Mouse (Mus musculus): ENCODE results near the gene BC048679. TPM values are rescaled to one million over a fixed set of nuclear protein-coding genes. Genes with fewer than 3 reads are reported as not detected.

The BC048679 gene
- total RNA-seq (2012; rRNA removed): not detected in 2 replicates
- total RNA-seq (2014; rRNA removed): not detected in 2 replicates
- polyA plus RNA-seq (2012; ENCODE audit: insufficient read length, low read depth): not detected in 2 replicates

- H3K4me2 ChIP-seq (ENCODE audit: insufficient read depth, low read depth, poor library complexity, severe bottlenecking): no peak within 1 kb of the TSS
- dilution Hi-C loops (cut with MboI; ENCODE audit: extremely low pct_ligation_motif_present, extremely low pct_unique_long_range_greater_than_20kb, low sequenced_read_pairs): no loop called here
- H3K4me3 ChIP-seq (replicated peaks in 1 of 3; ENCODE audit: low read depth in 2 of 3, low read length in 2 of 3, poor library complexity in 1 of 3): no peak within 1 kb of the TSS
- no peak within 1 kb of the TSS for H3K27ac ChIP-seq (ENCODE audit: insufficient read depth, low read depth)
- DNase-seq (ENCODE audit: extremely low read depth): no peak
- no peaks in the 10 kb centered on the region for H3K36me3 ChIP-seq (replicated peaks in 1 of 2; ENCODE audit: control insufficient read depth in 1 of 2, insufficient read depth in 1 of 2, low read length in 1 of 2)
- in situ Hi-C loops (cut with MboI; ENCODE audit: low pct_ligation_motif_present, low pct_unique_long_range_greater_than_20kb, low sequenced_read_pairs): no loop called here
- H3K9me3 ChIP-seq (replicated peaks; ENCODE audit: low read length): no peaks in the 10 kb centered on the region
- peaks cover 46% of the 10 kb centered on the region for H3K27me3 ChIP-seq (replicated peaks)
- H3K79me2 ChIP-seq (replicated peaks; ENCODE audit: control insufficient read depth, extremely low read depth, insufficient read depth, poor library complexity, severe bottlenecking): no peaks in the 10 kb centered on the region
- no peak within 1 kb of the TSS for H3K9ac ChIP-seq (ENCODE audit: insufficient read depth, low read depth)
- no peak for TF ChIP-seq BHLHE40 (IDR thresholded peaks at IDR 0.05; ENCODE audit: low read depth, low read length)
- no peak for TF ChIP-seq CHD1 (IDR thresholded peaks at IDR 0.05; ENCODE audit: low read depth, low read length)
- no peak for TF ChIP-seq JUND (conservative IDR thresholded peaks at IDR 0.05; ENCODE audit: low read depth, low read length)
- TF ChIP-seq MAFK (IDR thresholded peaks at IDR 0.05; ENCODE audit: insufficient replicate concordance, low read length): no peak
- no peak for TF ChIP-seq RAD21 (IDR thresholded peaks at IDR 0.05; ENCODE audit: low read depth, low read length)
- TF ChIP-seq UBTF (IDR thresholded peaks at IDR 0.05; ENCODE audit: low read depth, low read length): no peak
- no peak for TF ChIP-seq ZNF384 (IDR thresholded peaks at IDR 0.05; ENCODE audit: low read depth, low read length)
- TF ChIP-seq ZMIZ1 (IDR thresholded peaks at IDR 0.05; ENCODE audit: low read depth, low read length): no peak
- TF ChIP-seq IRF4 (IDR thresholded peaks at IDR 0.05; ENCODE audit: low read depth, low read length): no peak
- TF ChIP-seq MXI1 (IDR thresholded peaks at IDR 0.05; ENCODE audit: low read depth, low read length): no peak
- no peak for TF ChIP-seq RCOR1 (conservative IDR thresholded peaks at IDR 0.05; ENCODE audit: low read depth, low read length)
- TF ChIP-seq JUN (IDR thresholded peaks at IDR 0.05; ENCODE audit: insufficient read depth, low read depth, low read length): no peak
- no peak for TF ChIP-seq NRF1 (IDR thresholded peaks at IDR 0.05; ENCODE audit: low read depth, low read length)
- no peak for TF ChIP-seq PAX5 (IDR thresholded peaks at IDR 0.05; ENCODE audit: low read length)
- no peak for TF ChIP-seq POLR2A (IDR thresholded peaks at IDR 0.05; ENCODE audit: low read depth, low read length)
- no peak for TF ChIP-seq MAZ (IDR thresholded peaks at IDR 0.05; ENCODE audit: low read depth, low read length)
- no peak for TF ChIP-seq ZC3H11A (IDR thresholded peaks at IDR 0.05; ENCODE audit: low read depth, low read length)
- TF ChIP-seq GABPA (IDR thresholded peaks at IDR 0.05; ENCODE audit: insufficient replicate concordance, low read depth, low read length): no peak
- no peaks in the 10 kb centered on the region for H3K4me1 ChIP-seq (ENCODE audit: control insufficient read depth in 1 of 2, insufficient read depth in 2 of 2)
Measured at GRCm38 (mm10) chr7:81498181-81498580, at the start of gene BC048679. TSS of gene BC048679 (minus strand) at chr7:81498281.

GRCm38 (mm10) chr7:81542934-81543333 is 44.9 kb upstream of the BC048679 start:
- no peak for DNase-seq (ENCODE audit: extremely low read depth)
- dilution Hi-C loops (cut with MboI; ENCODE audit: extremely low pct_ligation_motif_present, extremely low pct_unique_long_range_greater_than_20kb, low sequenced_read_pairs) (no loop called here), in situ Hi-C loops (cut with MboI; ENCODE audit: low pct_ligation_motif_present, low pct_unique_long_range_greater_than_20kb, low sequenced_read_pairs) (no loop called here)
- Histone ChIP-seq H3K4me1 (ENCODE audit: control insufficient read depth in 1 of 2, insufficient read depth in 2 of 2) (peaks cover 0 to 4% of the 10 kb centered on the region in 2 experiments; a peak in 1 of 4 replicates), H3K27me3 (replicated peaks) (no peaks in the 10 kb centered on the region), H3K9ac (ENCODE audit: insufficient read depth, low read depth) (no peak overlapping the region), H3K4me2 (ENCODE audit: insufficient read depth, low read depth, poor library complexity, severe bottlenecking) (no peak overlapping the region), H3K79me2 (replicated peaks; ENCODE audit: control insufficient read depth, extremely low read depth, insufficient read depth, poor library complexity, severe bottlenecking) (no peaks in the 10 kb centered on the region), H3K36me3 (replicated peaks in 1 of 2; ENCODE audit: control insufficient read depth in 1 of 2, insufficient read depth in 1 of 2, low read length in 1 of 2) (peaks cover 0 to 3% of the 10 kb centered on the region in 2 experiments), H3K27ac (ENCODE audit: insufficient read depth, low read depth) (no peak overlapping the region), H3K4me3 (replicated peaks in 1 of 3; ENCODE audit: low read depth in 2 of 3, low read length in 2 of 3, poor library complexity in 1 of 3) (no peak overlapping the region), H3K9me3 (replicated peaks; ENCODE audit: low read length) (no peaks in the 10 kb centered on the region)
- TF ChIP-seq USF1 (IDR thresholded peaks at IDR 0.05; ENCODE audit: low read depth, low read length): no peak
- no peak for TF ChIP-seq UBTF (IDR thresholded peaks at IDR 0.05; ENCODE audit: low read depth, low read length)
- TF ChIP-seq MAZ (IDR thresholded peaks at IDR 0.05; ENCODE audit: low read depth, low read length): no peak
- TF ChIP-seq HCFC1 (IDR thresholded peaks at IDR 0.05; ENCODE audit: low read depth, low read length): no peak

Data from CH12.LX (cell line).